ENCODE assay signal across 8 mouse cellular contexts in the genomic region with DNA sequence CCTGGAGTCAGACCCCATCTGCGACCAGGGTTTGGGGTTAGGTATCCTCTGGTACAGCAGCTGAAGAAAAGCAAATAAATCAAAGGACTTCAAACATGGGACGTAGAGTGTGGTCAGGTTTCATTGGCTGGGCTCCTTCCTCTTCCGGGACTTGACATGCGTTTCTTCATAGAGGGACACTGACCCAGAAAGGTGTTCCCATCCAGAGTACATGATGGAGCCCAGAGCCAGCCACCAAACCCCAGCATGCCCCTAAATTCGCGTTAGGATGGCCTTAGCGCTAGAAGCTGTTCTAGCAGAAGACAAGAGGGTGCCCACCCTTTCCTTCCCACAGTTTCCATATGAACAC. TPM values are rescaled to one million over a fixed set of nuclear protein-coding genes. Genes with fewer than 3 reads are reported as not detected.
DNase-seq lines count a peak whose midpoint lies in the region; ATAC-seq and TF ChIP-seq lines count a peak whose summit lies in the region.

No protein-coding gene starts in this region.

- peaks cover 9% of the 10 kb centered on the region for H3K27me3 ChIP-seq in neural tube, embryonic 11.5 days (ENCODE audit: control insufficient read depth, insufficient read depth, low read length)
- peaks cover 14% of the 10 kb centered on the region for H3K27me3 ChIP-seq in forebrain, embryonic 13.5 days
- H3K27me3 ChIP-seq in liver, embryonic 11.5 days (replicated peaks; ENCODE audit: control insufficient read depth, insufficient read depth, low read length) = no peaks in the 10 kb centered on the region
- H3K27me3 ChIP-seq in small intestine, adult 2 months (ENCODE audit: control insufficient read depth, insufficient read depth, low read length) = no peaks in the 10 kb centered on the region

- no peaks in the 10 kb centered on the region for H3K36me3 ChIP-seq in neural tube, embryonic 11.5 days (ENCODE audit: control insufficient read depth, insufficient read depth, low read length)
- H3K36me3 ChIP-seq in forebrain, embryonic 13.5 days (ENCODE audit: poor library complexity, severe bottlenecking) = no peaks in the 10 kb centered on the region
- H3K36me3 ChIP-seq in liver, embryonic 11.5 days (ENCODE audit: control insufficient read depth, insufficient read depth, low read length) = no peaks in the 10 kb centered on the region; the same call in 1 of the 2 replicates
- H3K36me3 ChIP-seq in small intestine, adult 2 months (ENCODE audit: control insufficient read depth, insufficient read depth, low read length) = no peaks in the 10 kb centered on the region

- DNase-seq in neural tube, embryonic 11.5 days (ENCODE audit: low spot score) = no peak
- no peak for DNase-seq in neural tube, embryonic 10.5 days (ENCODE audit: extremely low spot score, low spot score)
- DNase-seq in liver, embryonic 11.5 days (ENCODE audit: low spot score) = no peak
- DNase-seq in embryo, embryonic 9.5 days (ENCODE audit: extremely low spot score) = no peak
- no peak for DNase-seq in layer of hippocampus, postnatal 25 days (ENCODE audit: extremely low spot score in 1 of 2, low spot score in 1 of 2)
- DNase-seq in layer of hippocampus, adult 8-10 months (ENCODE audit: low spot score in 2 of 2) = no peak

- peak overlapping the region; percentile 61 for H3K4me3 ChIP-seq in neural tube, embryonic 11.5 days (ENCODE audit: low read depth, low read length)
- H3K4me3 ChIP-seq in forebrain, embryonic 13.5 days = peak overlapping the region; percentile 62
- peak overlapping the region; percentile 79 for H3K4me3 ChIP-seq in liver, embryonic 11.5 days (ENCODE audit: low read depth, low read length)
- H3K4me3 ChIP-seq in small intestine, adult 2 months (ENCODE audit: low read depth, low read length) = peak overlapping the region; percentile 81

- no peak overlapping the region for H3K27ac ChIP-seq in neural tube, embryonic 11.5 days (ENCODE audit: low read depth, low read length)
- no peak overlapping the region for H3K27ac ChIP-seq in forebrain, embryonic 13.5 days
- no peak overlapping the region for H3K27ac ChIP-seq in liver, embryonic 11.5 days (ENCODE audit: low read depth, low read length)
- H3K27ac ChIP-seq in small intestine, adult 2 months (ENCODE audit: insufficient read depth, low read depth, low read length) = peak overlapping the region; percentile 30

- H3K4me2 ChIP-seq in neural tube, embryonic 11.5 days (ENCODE audit: low read depth) = peak overlapping the region; percentile 97
- H3K4me2 ChIP-seq in forebrain, embryonic 13.5 days = peak overlapping the region; percentile 92
- H3K4me2 ChIP-seq in liver, embryonic 11.5 days = peak overlapping the region; percentile 98

- H3K9me3 ChIP-seq in neural tube, embryonic 11.5 days (ENCODE audit: control insufficient read depth, low read length) = no peaks in the 10 kb centered on the region
- H3K9me3 ChIP-seq in forebrain, embryonic 13.5 days (replicated peaks) = no peaks in the 10 kb centered on the region
- no peaks in the 10 kb centered on the region for H3K9me3 ChIP-seq in liver, embryonic 11.5 days (ENCODE audit: control insufficient read depth, low read length)

- no peak for TF ChIP-seq CTCF in small intestine, adult 2 months (IDR thresholded peaks at IDR 0.05; ENCODE audit: extremely low read depth, insufficient read length, insufficient replicate concordance, low read depth, low read length)

- no peak for TF ChIP-seq POLR2A in small intestine, adult 2 months (IDR thresholded peaks at IDR 0.05; ENCODE audit: low read depth, low read length)

- ATAC-seq in neural tube, embryonic 11.5 days (ENCODE audit: insufficient read depth, low FRiP score, low TSS enrichment) = no peak
- ATAC-seq in forebrain, embryonic 13.5 days = no peak
- no peak; the same call in 1 of the 2 replicates for ATAC-seq in liver, embryonic 11.5 days (replicated peaks; ENCODE audit: low FRiP score)

- H3K4me1 ChIP-seq in neural tube, embryonic 11.5 days (ENCODE audit: control insufficient read depth, insufficient read depth, low read length) = no peaks in the 10 kb centered on the region
- peaks cover 14% of the 10 kb centered on the region; the same call in 1 of the 2 replicates for H3K4me1 ChIP-seq in forebrain, embryonic 13.5 days
- H3K4me1 ChIP-seq in liver, embryonic 11.5 days (replicated peaks; ENCODE audit: control insufficient read depth, insufficient read depth, low read length) = peaks cover 10% of the 10 kb centered on the region
- H3K4me1 ChIP-seq in small intestine, adult 2 months (ENCODE audit: control insufficient read depth, insufficient read depth, insufficient read length, low read length) = peaks cover 5% of the 10 kb centered on the region; the same call in 1 of the 2 replicates

- H3K9ac ChIP-seq in neural tube, embryonic 11.5 days (ENCODE audit: low read length) = no peak overlapping the region
- H3K9ac ChIP-seq in forebrain, embryonic 13.5 days = 0 out of 2 replicates have a peak overlapping the region, but pooled peaks have one; percentile 69
- peak overlapping the region; percentile 39; the same call in 1 of the 2 replicates for H3K9ac ChIP-seq in liver, embryonic 11.5 days (ENCODE audit: low read depth, low read length)

- 22% methylated on average over 7 of the region's 7 CpGs for WGBS in neural tube, embryonic 11.5 days
- 25% methylated on average over 7 of the region's 7 CpGs for WGBS in forebrain, embryonic 13.5 days
- WGBS in liver, embryonic 11.5 days = 13% methylated on average over 7 of the region's 7 CpGs
- WGBS in small intestine, adult 2 months = 9% methylated on average over 7 of the region's 7 CpGs

RNA-seq across cellular contexts. Expression of gene Tnip2, which starts 0.4 kb away (rescaled TPM):
- 4.3 and 5.1 TPM in 2 replicates for polyA plus RNA-seq in neural tube, embryonic 11.5 days (2014; fragmentation: Nextera tagmentation; extraction: Ambion mirVana)
- 5.1 and 5.7 TPM in 2 replicates for polyA plus RNA-seq in forebrain, embryonic 13.5 days (2015; fragmentation: Nextera tagmentation; extraction: Ambion mirVana)
- polyA plus RNA-seq in liver, embryonic 11.5 days (2014; fragmentation: Nextera tagmentation; extraction: Ambion mirVana) = 12.3 and 12.8 TPM in 2 replicates
- polyA plus RNA-seq in small intestine, adult 2 months (2012; rRNA removed) = 7.2 and 13.8 TPM in 2 replicates
- total RNA-seq in layer of hippocampus, postnatal 25 days (2021) = 10 to 100 TPM; 19.2 to 30.8 TPM
- total RNA-seq in layer of hippocampus, adult 8-10 months (2022) = 10 to 100 TPM; 27.2 to 36.7 (median 33.1) TPM

RNA-seq across cellular contexts. Expression of gene Sh3bp2, which starts 11.4 kb away (rescaled TPM):
- polyA plus RNA-seq in neural tube, embryonic 11.5 days (2014; fragmentation: Nextera tagmentation; extraction: Ambion mirVana) = 9.6 and 11.5 TPM in 2 replicates
- polyA plus RNA-seq in forebrain, embryonic 13.5 days (2015; fragmentation: Nextera tagmentation; extraction: Ambion mirVana) = 19.1 and 23.1 TPM in 2 replicates
- polyA plus RNA-seq in liver, embryonic 11.5 days (2014; fragmentation: Nextera tagmentation; extraction: Ambion mirVana) = 5.2 and 8.4 TPM in 2 replicates
- polyA plus RNA-seq in small intestine, adult 2 months (2012; rRNA removed) = 5.0 and 12.4 TPM in 2 replicates
- 1 to 10 TPM; 3.7 to 7.5 TPM for total RNA-seq in layer of hippocampus, postnatal 25 days (2021)
- 10 to 100 TPM in 2 of 4 experiments, 1 to 10 TPM in 2; 3.8 to 13.5 (median 8.5) TPM for total RNA-seq in layer of hippocampus, adult 8-10 months (2022)

RNA-seq across cellular contexts. Expression of gene Add1, which starts 59.3 kb away (rescaled TPM):
- 195 and 204 TPM in 2 replicates for polyA plus RNA-seq in neural tube, embryonic 11.5 days (2014; fragmentation: Nextera tagmentation; extraction: Ambion mirVana)
- polyA plus RNA-seq in forebrain, embryonic 13.5 days (2015; fragmentation: Nextera tagmentation; extraction: Ambion mirVana) = 173 and 185 TPM in 2 replicates
- 170 and 186 TPM in 2 replicates for polyA plus RNA-seq in liver, embryonic 11.5 days (2014; fragmentation: Nextera tagmentation; extraction: Ambion mirVana)
- polyA plus RNA-seq in small intestine, adult 2 months (2012; rRNA removed) = 42.7 and 160 TPM in 2 replicates
- total RNA-seq in layer of hippocampus, postnatal 25 days (2021) = 100 to 1,000 TPM; 452 to 468 TPM
- 100 to 1,000 TPM; 394 to 417 (median 404) TPM for total RNA-seq in layer of hippocampus, adult 8-10 months (2022)
